Mouse (Mus musculus) hindbrain, embryonic 12.5 days (tissue): ENCODE data around the gene Sltm. TPM values are rescaled to one million over a fixed set of nuclear protein-coding genes. Genes with fewer than 3 reads are reported as not detected.

Experiments
- ATAC-seq: fragments of 200-750 bp; cut with Nextera tagmentation; 2 replicates; pipeline ENCODE4 v1.8.0; 2017; ENCODE audit warnings: moderate TSS enrichment; ENCODE audit not compliant: low FRiP score
- H3K27ac ChIP-seq: fragments of 300-500 bp; sonication (generic); 2 replicates; pipeline ENCODE4 v1.5.1; 2016; ENCODE audit warnings: mild to moderate bottlenecking
- H3K27me3 ChIP-seq: fragments of 300-500 bp; sonication (generic); 2 replicates; pipeline ENCODE4 v1.6.1; 2016; ENCODE audit warnings: mild to moderate bottlenecking
- H3K36me3 ChIP-seq: fragments of 300-500 bp; sonication (generic); 2 replicates; pipeline ENCODE4 v1.6.1; 2016; ENCODE audit warnings: mild to moderate bottlenecking
- H3K4me1 ChIP-seq: fragments of 300-500 bp; sonication (generic); 2 replicates; pipeline ENCODE4 v1.6.1; 2016
- H3K4me2 ChIP-seq: fragments of 300-500 bp; sonication (generic); replicated peaks from 2 replicates; pipeline ENCODE4 v1.6.1; 2016; ENCODE audit warnings: mild to moderate bottlenecking
- H3K4me3 ChIP-seq: fragments of 300-500 bp; sonication (generic); 2 replicates; pipeline ENCODE4 v1.5.1; 2016; ENCODE audit warnings: mild to moderate bottlenecking
- H3K9ac ChIP-seq: fragments of 300-500 bp; sonication (generic); 2 replicates; pipeline ENCODE4 v1.6.1; 2016; ENCODE audit warnings: mild to moderate bottlenecking, moderate library complexity
- H3K9me3 ChIP-seq: fragments of 300-500 bp; sonication (generic); replicated peaks from 2 replicates; pipeline ENCODE4 v1.6.1; 2016; ENCODE audit warnings: mild to moderate bottlenecking
- WGBS: fragments of 180-500 bp; shearing (Covaris S2); methylation state at CpG from one replicate; pipeline ENCODE4 v1.1.7; 2016; 5-methylcytosine and 5-hydroxymethylcytosine counted together
- polyA plus RNA-seq: library from polyadenylated mRNA; unstranded; fragments of >200 nt; fragmentation: Nextera tagmentation; extraction: Ambion mirVana; gene quantifications from 2 replicates; pipeline ENCODE4 v1.2.1, GENCODE M21; 2016

The Sltm gene
- 79.6 and 80.3 TPM in 2 replicates for polyA plus RNA-seq

DNA sequence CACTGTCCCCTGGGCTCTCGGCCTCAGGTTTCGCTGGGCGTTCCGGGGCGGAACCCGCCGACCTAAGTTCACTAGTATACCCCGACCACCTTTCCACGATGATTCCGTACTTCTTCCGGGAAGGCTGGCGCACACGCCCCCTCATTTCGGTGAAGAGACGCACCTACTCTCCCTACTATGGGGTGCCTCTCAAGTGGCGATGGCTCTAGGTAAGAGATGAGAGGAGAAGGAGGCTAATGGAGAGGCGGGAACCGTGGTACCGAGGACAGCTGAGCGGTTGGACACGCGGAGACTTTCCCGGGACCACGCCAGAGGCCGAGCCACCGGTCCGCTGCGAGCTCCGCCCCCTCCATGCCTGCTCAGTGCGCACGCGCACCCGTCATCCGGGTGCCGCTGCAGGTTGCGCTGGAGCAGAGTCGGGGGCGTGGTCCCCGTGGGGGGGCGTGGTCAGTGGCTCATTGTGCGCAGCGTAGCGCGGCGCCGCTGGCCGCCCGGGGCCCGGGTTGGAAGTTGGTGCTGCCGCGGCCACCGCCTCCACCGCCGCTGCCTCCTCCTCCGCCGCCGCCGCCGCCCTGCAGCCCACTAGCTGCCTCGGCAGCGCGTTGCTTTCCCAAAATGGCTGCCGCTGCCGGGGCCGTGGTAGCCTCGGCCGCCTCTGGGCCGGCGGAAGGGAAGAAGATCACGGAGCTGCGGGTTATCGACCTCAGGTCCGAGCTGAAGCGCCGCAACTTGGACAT is at the start of gene Sltm:
Gene Sltm (plus strand): TSS at position 450 of the 737 bp plus-strand sequence.
- ATAC-seq: peak; percentile 96
- no peaks in the 10 kb centered on the region for H3K36me3 ChIP-seq
- H3K27me3 ChIP-seq: no peaks in the 10 kb centered on the region
- peak within 1 kb of the TSS; percentile 99 for H3K27ac ChIP-seq
- peaks cover 9% of the 10 kb centered on the region for H3K4me1 ChIP-seq
- peak within 1 kb of the TSS; percentile 95 for H3K4me3 ChIP-seq
- H3K9ac ChIP-seq: peak within 1 kb of the TSS; percentile 96
- under 1% methylated on average over 59 of the region's 75 CpGs for WGBS
- H3K9me3 ChIP-seq: no peaks in the 10 kb centered on the region
- peak within 1 kb of the TSS; percentile 79 for H3K4me2 ChIP-seq

DNA sequence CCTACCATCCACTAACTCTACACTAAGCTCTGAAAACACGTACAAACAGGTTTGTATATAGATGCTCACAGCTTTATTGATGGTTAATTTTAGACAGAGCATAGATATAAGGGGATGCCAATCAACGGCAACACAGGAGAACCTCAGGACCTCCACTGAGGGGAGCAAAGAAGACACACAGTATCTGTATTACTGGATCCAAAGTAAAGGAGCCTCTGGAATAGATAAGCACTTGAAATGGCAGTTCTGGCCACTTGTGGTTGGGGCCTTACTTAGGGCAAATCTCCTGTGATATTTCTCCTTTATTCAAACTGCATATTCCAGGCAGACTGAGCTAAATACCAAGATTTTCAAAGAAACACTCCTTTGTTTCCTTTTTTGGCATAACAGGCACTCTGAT is 49.5 kb upstream of the Sltm start:
- WGBS: 94% methylated on average over 2 of the region's 2 CpGs
- Histone ChIP-seq H3K9ac (no peak overlapping the region), H3K27ac (no peak overlapping the region)

DNA sequence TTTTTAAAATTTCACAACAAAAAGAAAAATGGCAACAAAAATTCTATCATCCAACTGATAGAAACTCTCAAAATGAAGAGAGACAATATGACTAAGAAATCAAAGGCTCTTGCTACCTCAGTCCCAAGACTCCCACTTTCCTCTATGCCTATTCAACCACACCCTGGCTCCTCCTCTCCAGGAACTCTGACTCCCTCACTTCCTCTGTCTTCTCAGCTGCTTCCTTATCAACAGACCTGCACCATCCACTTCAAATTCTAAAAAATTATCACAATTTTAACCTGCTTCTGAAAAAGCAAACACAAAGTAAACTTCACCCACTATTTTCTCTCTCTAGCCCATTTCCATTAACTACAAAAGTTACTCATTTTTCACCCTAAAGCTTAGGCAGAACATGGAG is 45.6 kb upstream of the Sltm start:
- no peak overlapping the region for H3K27ac ChIP-seq
- H3K4me1 ChIP-seq: peaks cover 8% of the 10 kb centered on the region; the same call in 1 of the 2 replicates
- H3K4me3 ChIP-seq: no peak overlapping the region
- no peak overlapping the region for H3K4me2 ChIP-seq
- no peaks in the 10 kb centered on the region for H3K27me3 ChIP-seq
- no peak overlapping the region for H3K9ac ChIP-seq
- H3K9me3 ChIP-seq: no peaks in the 10 kb centered on the region
- ATAC-seq: no peak
- H3K36me3 ChIP-seq: 0 out of 2 replicates have a peak, but pooled peaks cover 7% of the 10 kb centered on the region

More for the DNA sequence above, 49.5 kb upstream of the Sltm start:
- no peak for ATAC-seq
- H3K27me3 ChIP-seq: no peaks in the 10 kb centered on the region
- H3K4me2 ChIP-seq: no peak overlapping the region
- H3K9me3 ChIP-seq: no peaks in the 10 kb centered on the region
- H3K4me1 ChIP-seq: no peaks in the 10 kb centered on the region
- H3K36me3 ChIP-seq: no peaks in the 10 kb centered on the region
- no peak overlapping the region for H3K4me3 ChIP-seq

DNA sequence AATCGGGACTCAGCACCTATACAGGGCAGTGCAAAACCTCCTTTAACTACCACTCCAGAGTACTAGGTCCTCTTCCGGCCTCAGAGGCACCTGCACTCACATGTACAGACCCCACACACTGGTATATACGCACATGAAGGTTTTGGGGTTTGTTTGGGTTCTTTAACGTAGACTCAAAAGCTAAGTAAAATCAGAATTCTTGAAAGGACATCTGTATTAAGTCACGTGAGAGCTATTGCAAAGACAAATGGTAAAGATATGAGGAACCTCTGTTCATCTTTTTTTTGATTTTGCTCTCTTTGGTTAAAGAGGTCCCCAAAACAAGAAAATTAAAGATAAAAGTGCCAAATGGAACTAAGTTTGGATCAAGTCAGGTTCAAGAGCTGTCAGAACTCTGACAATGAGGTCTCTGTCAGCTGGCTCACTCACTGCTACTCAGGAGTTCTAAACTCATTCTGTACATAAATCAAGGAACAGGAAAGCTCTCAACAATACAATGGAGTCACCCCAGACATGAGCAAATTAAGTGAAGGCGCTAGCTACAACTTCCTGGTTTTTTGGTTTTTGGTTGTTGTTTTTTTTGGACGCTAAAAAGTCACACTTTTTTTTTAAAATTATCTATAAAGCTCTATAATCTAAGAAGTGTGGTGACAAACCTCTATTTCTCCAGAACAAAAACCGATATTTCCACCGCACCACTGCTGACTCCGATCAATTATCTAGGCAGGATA is 40.1 kb upstream of the Sltm start:
- H3K36me3 ChIP-seq: 0 out of 2 replicates have a peak, but pooled peaks cover 7% of the 10 kb centered on the region
- peak overlapping the region; percentile 67 for H3K4me2 ChIP-seq
- H3K4me3 ChIP-seq: peak overlapping the region; percentile 95
- H3K27ac ChIP-seq: peak overlapping the region; percentile 99
- H3K4me1 ChIP-seq: peaks cover 14% of the 10 kb centered on the region; the same call in 1 of the 2 replicates
- no peaks in the 10 kb centered on the region for H3K27me3 ChIP-seq
- ATAC-seq: no peak
- peak overlapping the region; percentile 94 for H3K9ac ChIP-seq
- WGBS: 44% methylated on average over 10 of the region's 10 CpGs
- H3K9me3 ChIP-seq: no peaks in the 10 kb centered on the region

DNA sequence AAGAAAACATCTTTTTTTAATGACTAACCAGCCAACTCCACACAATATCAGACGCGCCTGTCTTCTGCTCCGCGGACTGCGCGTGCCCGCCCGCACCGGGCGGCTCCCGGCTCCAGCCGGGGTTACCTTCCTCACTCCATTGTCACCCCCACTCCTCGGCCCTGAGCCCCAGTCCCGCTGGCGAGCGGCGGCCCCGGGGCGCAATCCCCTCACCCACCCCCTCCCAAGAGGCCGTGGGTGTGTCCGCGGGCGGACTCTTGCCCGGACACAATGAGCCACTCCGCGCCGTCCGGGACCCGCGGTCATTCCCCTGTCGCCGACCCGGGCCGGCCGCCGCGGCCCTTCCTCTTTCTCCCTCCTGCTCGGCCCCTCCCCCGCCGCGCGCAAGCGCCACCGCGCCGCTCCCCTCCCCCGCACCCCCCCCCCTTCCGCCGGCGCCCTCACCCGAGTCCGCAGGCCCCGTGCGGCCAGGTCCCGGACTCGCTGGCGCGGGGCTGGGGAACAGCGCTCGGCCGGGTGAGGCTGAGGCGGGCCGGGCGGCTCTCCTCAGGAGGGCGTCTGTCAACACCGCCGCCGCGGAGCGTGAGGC is 39.4 kb upstream of the Sltm start:
- no peaks in the 10 kb centered on the region for H3K27me3 ChIP-seq
- peak overlapping the region; percentile 94 for H3K9ac ChIP-seq
- WGBS: under 1% methylated on average over 52 of the region's 70 CpGs
- ATAC-seq: peak; percentile 93
- peaks cover 14% of the 10 kb centered on the region; the same call in 1 of the 2 replicates for H3K4me1 ChIP-seq
- peak overlapping the region; percentile 67 for H3K4me2 ChIP-seq
- H3K4me3 ChIP-seq: peak overlapping the region; percentile 95
- peak overlapping the region; percentile 99 for H3K27ac ChIP-seq
- no peaks in the 10 kb centered on the region for H3K9me3 ChIP-seq
- H3K36me3 ChIP-seq: 0 out of 2 replicates have a peak, but pooled peaks cover 7% of the 10 kb centered on the region

DNA sequence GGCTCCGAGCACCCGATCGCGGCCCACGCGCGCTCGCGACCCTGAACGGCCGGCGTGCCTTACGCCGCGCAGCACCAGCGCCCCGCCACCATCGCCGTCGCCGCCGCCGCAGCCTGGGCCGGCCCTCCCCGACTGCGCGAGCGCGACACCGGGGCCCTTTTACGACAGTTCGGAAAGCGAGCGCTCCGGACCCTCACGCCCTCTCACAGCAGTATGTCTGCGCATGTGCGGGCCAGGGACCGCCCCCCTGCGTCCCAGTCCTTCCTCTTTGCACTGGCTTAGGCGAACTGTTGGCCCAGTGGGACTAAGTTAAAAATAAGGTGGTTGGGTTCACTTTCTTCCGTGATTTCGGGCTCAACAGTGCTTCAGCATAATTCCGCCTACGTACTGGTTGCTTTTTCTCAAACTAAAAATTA is 38.9 kb upstream of the Sltm start, which contains the start of gene Rnf111:
Gene Rnf111 (minus strand): TSS at position 100 of the 416 bp plus-strand sequence.
- Histone ChIP-seq H3K9ac (peak within 1 kb of the TSS; percentile 94), H3K27me3 (no peaks in the 10 kb centered on the region), H3K27ac (peak within 1 kb of the TSS; percentile 99), H3K36me3 (0 out of 2 replicates have a peak, but pooled peaks cover 2% of the 10 kb centered on the region), H3K4me3 (peak within 1 kb of the TSS; percentile 95), H3K9me3 (no peaks in the 10 kb centered on the region), H3K4me1 (peaks cover 14% of the 10 kb centered on the region; the same call in 1 of the 2 replicates), H3K4me2 (peak within 1 kb of the TSS; percentile 67)
- peak; percentile 95 for ATAC-seq
- WGBS: under 1% methylated on average over 36 of the region's 45 CpGs

DNA sequence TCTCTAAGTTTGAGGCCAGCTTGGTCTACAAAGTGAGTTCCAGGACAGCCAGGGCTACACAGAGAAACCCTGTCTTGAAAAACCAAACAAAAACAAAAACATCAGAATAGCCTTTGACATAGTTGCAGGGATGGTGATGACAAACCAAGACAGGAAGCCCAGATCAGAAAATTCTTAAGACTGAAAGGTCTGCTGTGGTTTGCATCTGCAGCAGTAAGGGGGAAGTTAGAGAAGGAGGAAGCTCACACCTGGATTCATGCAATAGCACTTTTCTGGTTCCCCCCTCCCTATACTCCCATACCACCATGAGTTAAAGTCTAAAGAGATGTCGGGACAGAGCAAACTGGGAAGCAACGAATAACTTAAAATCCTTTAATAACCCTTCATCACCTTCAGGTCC is 36.4 kb upstream of the Sltm start:
- Histone ChIP-seq H3K27ac (no peak overlapping the region), H3K9me3 (no peaks in the 10 kb centered on the region), H3K4me3 (no peak overlapping the region), H3K4me1 (peaks cover 14% of the 10 kb centered on the region; the same call in 1 of the 2 replicates), H3K4me2 (no peak overlapping the region), H3K27me3 (no peaks in the 10 kb centered on the region), H3K36me3 (no peaks in the 10 kb centered on the region), H3K9ac (no peak overlapping the region)
- ATAC-seq: no peak
- 65% methylated on average over 2 of the region's 2 CpGs for WGBS

DNA sequence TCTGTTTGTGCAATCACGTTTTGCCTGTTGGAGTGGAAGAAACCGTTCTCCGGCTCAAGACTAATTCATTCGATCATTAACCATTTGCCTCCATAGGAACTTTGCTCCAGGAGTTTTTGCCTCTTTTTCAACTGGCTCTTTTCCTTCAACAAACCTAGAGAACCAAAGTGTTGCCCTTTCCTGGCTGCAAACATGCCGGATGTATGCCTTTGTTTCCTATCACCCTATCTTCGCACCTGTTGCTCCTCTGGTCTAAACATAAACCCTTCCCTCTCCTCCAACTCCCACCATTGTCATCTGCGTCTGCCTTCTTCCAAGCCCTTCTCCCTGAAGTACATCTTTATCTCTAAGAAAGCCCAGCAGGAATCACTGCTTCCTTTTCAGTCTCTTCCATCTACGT is 35.8 kb upstream of the Sltm start:
- H3K9ac ChIP-seq: no peak overlapping the region
- no peaks in the 10 kb centered on the region for H3K9me3 ChIP-seq
- H3K4me3 ChIP-seq: no peak overlapping the region
- H3K27ac ChIP-seq: no peak overlapping the region
- H3K36me3 ChIP-seq: no peaks in the 10 kb centered on the region
- no peaks in the 10 kb centered on the region for H3K27me3 ChIP-seq
- H3K4me2 ChIP-seq: no peak overlapping the region
- peaks cover 8% of the 10 kb centered on the region; the same call in 1 of the 2 replicates for H3K4me1 ChIP-seq
- WGBS: 79% methylated on average over 8 of the region's 8 CpGs
- no peak for ATAC-seq

DNA sequence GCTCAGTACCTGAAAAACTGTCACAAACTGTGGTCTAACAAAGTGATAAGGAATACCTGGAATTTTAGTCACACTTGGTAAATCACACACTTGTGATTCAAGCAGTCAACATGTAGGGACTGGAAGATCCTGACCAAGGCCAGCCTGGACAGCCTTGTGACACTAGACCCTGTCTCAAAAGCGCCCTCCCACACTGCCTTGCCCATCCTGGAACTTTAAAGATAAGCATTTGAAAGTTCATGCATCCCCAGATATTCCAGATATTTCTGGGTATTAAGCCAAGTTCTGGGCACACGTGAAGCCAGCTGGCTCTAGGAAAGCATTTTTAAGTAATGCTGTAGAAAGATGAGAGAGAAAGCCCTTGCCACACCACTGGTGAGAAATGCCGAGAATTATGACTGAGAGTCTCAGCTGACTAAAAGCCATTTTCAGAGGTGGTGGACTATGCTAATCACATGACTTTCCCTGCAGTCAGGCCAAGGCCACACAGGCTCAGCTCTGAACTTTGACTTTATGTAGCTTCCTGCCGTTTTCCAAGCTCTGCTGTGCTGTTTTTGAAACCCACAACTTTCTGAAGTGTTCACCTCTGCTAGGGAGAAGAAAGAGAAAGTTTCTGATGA is 32.5 kb upstream of the Sltm start:
- H3K36me3 ChIP-seq: no peaks in the 10 kb centered on the region
- H3K9me3 ChIP-seq: no peaks in the 10 kb centered on the region
- no peak overlapping the region for H3K4me3 ChIP-seq
- WGBS: 76% methylated on average over 4 of the region's 4 CpGs
- H3K27ac ChIP-seq: no peak overlapping the region
- no peaks in the 10 kb centered on the region for H3K4me1 ChIP-seq
- H3K9ac ChIP-seq: no peak overlapping the region
- no peak for ATAC-seq
- no peaks in the 10 kb centered on the region for H3K27me3 ChIP-seq
- no peak overlapping the region for H3K4me2 ChIP-seq

DNA sequence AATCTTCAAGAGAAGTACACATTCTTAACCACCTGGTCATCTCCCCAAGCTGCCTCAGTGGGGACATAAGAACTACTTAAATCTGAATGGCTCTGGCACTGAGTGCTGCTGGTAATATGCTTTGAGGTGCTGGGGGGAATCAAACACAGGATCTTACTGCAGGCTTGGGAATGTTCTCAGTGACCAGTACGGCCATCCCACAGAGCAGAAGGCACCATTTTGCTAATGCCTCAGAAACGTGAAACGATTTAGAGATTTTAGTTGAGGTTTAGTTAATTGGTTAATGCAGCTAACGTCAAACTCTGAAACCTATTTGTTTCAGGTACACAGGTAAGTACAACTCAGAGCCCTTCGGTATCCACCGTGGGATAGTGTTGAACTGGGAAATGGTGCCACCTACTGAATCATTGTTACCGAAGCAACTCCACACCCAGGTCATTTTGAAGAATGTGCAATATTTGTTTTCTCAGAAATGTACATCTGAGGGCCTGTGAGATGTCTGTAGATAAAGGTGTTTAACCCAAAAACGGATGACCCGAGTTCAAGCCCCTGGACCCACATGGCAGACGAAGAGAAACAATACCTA is 31.5 kb upstream of the Sltm start:
- no peak for ATAC-seq
- H3K36me3 ChIP-seq: no peaks in the 10 kb centered on the region
- no peaks in the 10 kb centered on the region for H3K9me3 ChIP-seq
- no peaks in the 10 kb centered on the region for H3K27me3 ChIP-seq
- 66% methylated on average over 10 of the region's 10 CpGs for WGBS
- no peaks in the 10 kb centered on the region for H3K4me1 ChIP-seq
- H3K9ac ChIP-seq: no peak overlapping the region
- no peak overlapping the region for H3K4me2 ChIP-seq
- H3K4me3 ChIP-seq: no peak overlapping the region
- H3K27ac ChIP-seq: no peak overlapping the region

DNA sequence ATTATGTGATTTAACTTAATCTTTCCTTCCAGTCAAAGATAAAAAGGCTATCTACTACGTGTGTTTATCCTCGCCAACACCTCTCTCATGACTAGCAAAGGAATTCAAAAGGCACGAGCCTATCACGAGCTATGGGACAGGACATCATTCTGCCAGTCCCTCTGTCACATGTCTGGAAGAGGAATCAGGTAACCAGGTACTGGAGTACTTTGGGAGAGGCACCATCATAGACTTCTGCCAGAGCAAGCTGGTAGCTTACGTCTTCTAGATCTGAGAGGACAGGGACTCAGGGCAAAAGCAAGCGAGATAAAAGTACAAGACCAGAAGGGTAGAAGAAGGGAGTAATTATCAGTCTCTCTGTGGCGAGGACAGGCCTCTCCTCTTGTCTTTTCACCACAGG is 30.9 kb upstream of the Sltm start:
- H3K27me3 ChIP-seq: no peaks in the 10 kb centered on the region
- 82% methylated on average over 7 of the region's 7 CpGs for WGBS
- no peak overlapping the region for H3K27ac ChIP-seq
- no peak overlapping the region for H3K9ac ChIP-seq
- no peak overlapping the region for H3K4me3 ChIP-seq
- H3K4me1 ChIP-seq: no peaks in the 10 kb centered on the region
- no peaks in the 10 kb centered on the region for H3K36me3 ChIP-seq
- ATAC-seq: no peak
- no peak overlapping the region for H3K4me2 ChIP-seq
- H3K9me3 ChIP-seq: no peaks in the 10 kb centered on the region
